Comparison of ENCODE assay signal across 9 mouse cellular contexts in the genomic region with DNA sequence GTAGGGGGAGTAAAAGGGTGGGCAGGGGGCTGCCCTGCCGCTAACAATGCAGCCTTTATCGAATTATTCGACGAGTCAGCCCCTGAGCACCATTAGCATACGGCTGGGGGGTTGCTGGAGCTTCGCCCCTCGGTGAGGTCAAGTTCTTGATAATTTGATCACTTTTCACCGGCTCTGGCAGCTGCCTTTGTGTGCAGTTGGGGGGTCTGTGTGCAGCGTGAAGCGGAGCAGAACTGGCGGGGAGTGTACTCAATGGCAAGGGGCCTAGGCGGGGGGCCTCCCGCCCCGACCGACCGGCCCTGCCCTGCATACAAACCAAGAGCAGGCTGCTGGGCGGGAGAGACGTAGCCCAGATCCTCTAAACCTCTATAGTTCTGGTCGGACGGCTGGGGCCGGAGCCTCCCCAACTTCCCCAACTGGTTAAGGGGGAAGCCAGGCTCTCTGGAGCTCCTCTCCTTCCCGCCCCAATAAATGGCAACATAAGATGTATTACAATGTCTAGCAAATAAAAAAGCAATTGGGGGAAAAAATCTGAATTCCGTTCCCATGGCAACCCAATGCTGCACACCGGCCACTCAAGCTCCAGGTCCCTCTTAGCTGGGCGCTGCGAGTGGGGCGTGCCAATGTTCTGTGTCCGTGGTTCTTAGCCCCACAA. TPM values are rescaled to one million over a fixed set of nuclear protein-coding genes. Genes with fewer than 3 reads are reported as not detected.
A peak's percentile ranks its signal among the peaks of the same experiment; 100 is the strongest.
DNase-seq lines count a peak whose midpoint lies in the region; ATAC-seq and TF ChIP-seq lines count a peak whose summit lies in the region.
"Had no signal": no experiment of that assay in that cellular context is flagged by ENCODE, and none has a peak within 500 bp of the region (broad histone marks: within the 10 kb centered on the region; RNA-seq: fewer than 3 reads in every experiment).

No protein-coding gene starts in this region.

- WGBS in forebrain, embryonic 10.5 days: 0% methylated on average over 28 of the region's 28 CpGs
- 1% methylated on average over 28 of the region's 28 CpGs for WGBS in limb, embryonic 13.5 days

- DNase-seq in cerebellum, adult 11-12 months: peak; percentile 63
- DNase-seq in forebrain, embryonic 10.5 days (ENCODE audit: extremely low spot score, low spot score): peak; percentile 75
- DNase-seq in MN1 (ENCODE audit: low spot score): no peak
- DNase-seq in lung, postnatal 4 days: no peak
- DNase-seq in gastrocnemius, postnatal 4 days (ENCODE audit: low spot score in 2 of 2): no peak
- DNase-seq in right cerebral cortex, adult 18-20 months: no peak

- peak overlapping the region; percentile 79 for H3K4me3 ChIP-seq in E14TG2a.4 (replicated peaks; ENCODE audit: low read length)
- peak overlapping the region; percentile 86 for H3K4me3 ChIP-seq in forebrain, embryonic 10.5 days
- H3K4me3 ChIP-seq in limb, embryonic 13.5 days: peak overlapping the region; percentile 21
- H3K4me3 ChIP-seq: myocyte had no signal

- no peak for ATAC-seq in limb, embryonic 13.5 days (ENCODE audit: low FRiP score, low read depth)

- H3K4me2 ChIP-seq in limb, embryonic 13.5 days (replicated peaks): no peak overlapping the region

- H3K27me3 ChIP-seq in E14TG2a.4 (ENCODE audit: insufficient read depth, low read length): peaks cover 99% of the 10 kb centered on the region
- peaks cover 100% of the 10 kb centered on the region for H3K27me3 ChIP-seq in forebrain, embryonic 10.5 days (ENCODE audit: poor library complexity, severe bottlenecking)
- peaks cover 100% of the 10 kb centered on the region for H3K27me3 ChIP-seq in limb, embryonic 13.5 days

- H3K27ac ChIP-seq in forebrain, embryonic 10.5 days: peak overlapping the region; percentile 98
- H3K27ac ChIP-seq in limb, embryonic 13.5 days: no peak overlapping the region

- no peak overlapping the region for H3K9ac ChIP-seq in limb, embryonic 13.5 days

- H3K9me3 ChIP-seq in E14TG2a.4 (ENCODE audit: low read length): no peaks in the 10 kb centered on the region; the same call in 1 of the 2 replicates
- H3K9me3 ChIP-seq in forebrain, embryonic 10.5 days: no peaks in the 10 kb centered on the region
- H3K9me3 ChIP-seq in limb, embryonic 13.5 days: no peaks in the 10 kb centered on the region

- no peak for TF ChIP-seq CTCF in E14TG2a.4 (conservative IDR thresholded peaks at IDR 0.05; ENCODE audit: low read length)

- peaks cover 65% of the 10 kb centered on the region for H3K4me1 ChIP-seq in E14TG2a.4 (replicated peaks; ENCODE audit: low read depth, low read length)
- peaks cover 95% of the 10 kb centered on the region for H3K4me1 ChIP-seq in forebrain, embryonic 10.5 days
- H3K4me1 ChIP-seq in limb, embryonic 13.5 days: peaks cover 23% of the 10 kb centered on the region

- no peaks in the 10 kb centered on the region for H3K36me3 ChIP-seq in E14TG2a.4 (ENCODE audit: insufficient read depth, low read length)
- peaks cover 93% of the 10 kb centered on the region for H3K36me3 ChIP-seq in forebrain, embryonic 10.5 days (replicated peaks)
- no peaks in the 10 kb centered on the region for H3K36me3 ChIP-seq in limb, embryonic 13.5 days

RNA-seq across cellular contexts. Expression of a gene that starts 39.8 kb away (rescaled TPM):
- polyA plus RNA-seq in forebrain, embryonic 10.5 days (2016; fragmentation: Nextera tagmentation; extraction: Ambion mirVana): 42.1 and 46.4 TPM in 2 replicates
- polyA plus RNA-seq in limb, embryonic 13.5 days (2015; fragmentation: Nextera tagmentation; extraction: Ambion mirVana): 32.9 and 35.3 TPM in 2 replicates
- total RNA-seq in gastrocnemius, postnatal 4 days (2021): 10 to 100 TPM; 50.5 to 54.1 TPM

Comparison
In these comparisons a context has a peak if more than half of its experiments do, and no peak if none do; other contexts are left out.
1. H3K4me3 ChIP-seq: peak in every context shown above with its lines; median percentile 86 in forebrain, embryonic 10.5 days; 79 in E14TG2a.4; 21 in limb, embryonic 13.5 days.
2. DNase-seq: peak in cerebellum, adult 11-12 months (single experiment) and forebrain, embryonic 10.5 days (single experiment); none in MN1 (single experiment), lung, postnatal 4 days (0 of 2), gastrocnemius, postnatal 4 days (0 of 2) and right cerebral cortex, adult 18-20 months (single experiment).